Mouse (Mus musculus) cerebellum, adult 8-10 months (tissue): ENCODE results near the gene Cox5b.
"Not testable (repeated sequence)": the region's sequence is repeated elsewhere in the genome, so short reads cannot be mapped to it uniquely, and the experiment has no call there.

ENCODE experiments used
- DNase-seq: peaks from one replicate; pipeline ENCODE4 v3.0.0; 2022

Cox5b gene

GRCm38 (mm10) chr1:36691271-36692155 lies at the start of gene Cox5b:
TSS of gene Cox5b (plus strand) at chr1:36691449.
- peak; percentile 96 for DNase-seq

DNA sequence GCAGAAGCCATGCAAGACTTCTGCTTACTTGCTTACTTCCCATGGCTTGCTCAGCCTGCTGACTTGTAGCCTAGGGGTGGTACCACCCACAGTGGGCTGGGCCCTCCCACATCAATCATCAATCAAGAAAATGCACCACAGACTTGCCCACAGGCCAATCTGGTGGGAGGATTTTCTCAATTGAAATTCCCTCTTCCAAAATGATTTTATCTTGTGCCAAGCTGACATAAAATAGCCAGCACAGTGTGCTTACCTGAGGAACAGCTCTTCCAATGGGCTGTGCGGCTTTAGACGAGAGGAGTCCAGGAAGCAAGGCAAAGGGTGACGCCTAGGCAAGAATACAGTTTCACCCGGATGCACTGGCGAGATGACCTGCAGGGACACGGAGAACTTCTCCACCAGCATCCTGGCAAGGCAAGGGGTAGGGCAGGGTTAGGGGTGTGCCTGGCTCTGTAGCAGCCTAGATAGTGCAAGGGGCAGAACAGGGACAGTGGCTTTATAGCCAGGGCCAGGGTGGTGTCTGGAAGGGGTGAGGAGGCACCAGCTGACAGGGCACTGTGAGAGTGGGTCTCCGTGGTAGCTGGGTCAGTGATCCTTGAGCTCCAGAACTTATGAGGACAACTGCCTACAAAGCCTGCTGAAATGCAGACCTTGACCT lies 47.2 kb upstream of the Cox5b start:
- DNase-seq: no peak

DNA sequence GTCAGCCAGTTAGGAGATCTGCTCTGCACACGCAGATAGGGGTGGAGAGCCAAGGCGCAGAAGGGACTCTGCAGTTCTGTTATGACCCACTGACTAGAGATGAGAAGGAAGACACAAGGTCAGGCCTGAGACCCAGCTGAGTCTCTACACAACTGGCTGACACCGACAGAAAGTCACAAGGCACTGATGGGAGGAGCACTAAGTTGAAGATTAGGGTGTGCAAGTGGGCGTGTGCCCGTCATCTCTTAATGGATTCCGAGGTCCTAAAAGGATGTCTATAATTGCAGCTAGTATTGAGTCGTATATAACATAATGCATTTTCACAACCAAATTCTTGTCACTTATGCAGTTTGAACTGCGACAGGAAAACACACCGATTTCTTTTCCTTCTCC lies 46.6 kb upstream of the Cox5b start:
- DNase-seq: no peak

DNA sequence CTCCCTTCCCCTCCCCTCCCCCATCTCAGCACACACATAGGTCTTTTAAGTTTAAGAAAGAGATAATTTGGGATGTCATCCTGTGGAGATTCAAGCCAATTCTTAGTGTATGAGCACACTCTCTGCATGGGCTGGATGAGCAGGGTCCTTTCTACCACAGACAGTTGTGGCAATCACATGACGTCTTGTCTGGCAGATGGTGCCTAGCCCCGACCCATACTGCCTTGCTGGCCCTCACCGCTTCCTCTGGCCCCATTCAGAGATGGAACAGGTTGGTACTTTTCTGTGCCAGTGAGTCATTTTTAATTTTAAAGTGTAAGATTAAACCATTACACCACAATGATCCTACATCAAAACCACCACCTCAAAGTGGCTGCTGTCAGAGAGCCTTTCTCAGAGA lies 45.0 kb upstream of the Cox5b start:
- no peak for DNase-seq

DNA sequence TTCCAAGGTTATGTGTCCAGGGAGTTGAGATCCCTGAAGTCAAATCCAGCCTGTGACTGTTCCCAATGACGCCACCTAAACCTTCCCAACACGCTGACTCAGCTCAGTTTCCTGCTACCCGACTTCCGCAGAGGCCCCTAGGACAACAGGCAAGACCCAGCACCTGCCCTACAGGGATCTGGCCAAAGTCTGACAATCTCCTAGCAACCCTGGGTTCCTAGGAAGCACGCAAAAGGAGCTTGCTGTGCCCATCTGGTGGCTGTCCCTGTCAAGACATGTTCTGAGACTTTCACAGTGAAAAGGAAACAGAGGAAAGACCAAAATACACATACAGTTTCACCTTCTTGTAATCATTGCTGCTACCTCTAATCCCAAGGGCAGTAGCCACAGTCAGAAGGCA lies 43.6 kb upstream of the Cox5b start:
- no peak for DNase-seq

GRCm38 (mm10) chr1:36655039-36655438 lies 36.2 kb upstream of the Cox5b start:
- no peak for DNase-seq

DNA sequence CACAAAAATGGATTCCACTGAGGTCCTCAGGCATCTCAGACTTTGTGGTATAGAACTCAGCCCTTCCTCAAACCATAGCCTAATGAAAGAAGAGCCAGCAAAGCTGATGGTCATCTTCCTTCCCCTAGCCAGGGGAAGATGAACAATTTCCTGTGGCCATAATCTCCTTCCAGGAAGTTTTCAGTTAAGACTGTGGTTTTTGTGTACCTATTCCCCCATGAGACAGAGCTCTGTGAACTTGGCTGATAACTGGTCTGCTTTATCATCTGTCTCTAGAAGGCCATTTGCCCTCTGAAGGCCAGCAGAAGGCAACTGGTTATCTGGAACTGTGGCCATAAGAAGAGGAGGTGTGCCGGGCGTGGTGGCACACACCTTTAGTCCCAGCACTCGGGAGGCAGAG lies 35.0 kb upstream of the Cox5b start:
- no peak for DNase-seq

DNA sequence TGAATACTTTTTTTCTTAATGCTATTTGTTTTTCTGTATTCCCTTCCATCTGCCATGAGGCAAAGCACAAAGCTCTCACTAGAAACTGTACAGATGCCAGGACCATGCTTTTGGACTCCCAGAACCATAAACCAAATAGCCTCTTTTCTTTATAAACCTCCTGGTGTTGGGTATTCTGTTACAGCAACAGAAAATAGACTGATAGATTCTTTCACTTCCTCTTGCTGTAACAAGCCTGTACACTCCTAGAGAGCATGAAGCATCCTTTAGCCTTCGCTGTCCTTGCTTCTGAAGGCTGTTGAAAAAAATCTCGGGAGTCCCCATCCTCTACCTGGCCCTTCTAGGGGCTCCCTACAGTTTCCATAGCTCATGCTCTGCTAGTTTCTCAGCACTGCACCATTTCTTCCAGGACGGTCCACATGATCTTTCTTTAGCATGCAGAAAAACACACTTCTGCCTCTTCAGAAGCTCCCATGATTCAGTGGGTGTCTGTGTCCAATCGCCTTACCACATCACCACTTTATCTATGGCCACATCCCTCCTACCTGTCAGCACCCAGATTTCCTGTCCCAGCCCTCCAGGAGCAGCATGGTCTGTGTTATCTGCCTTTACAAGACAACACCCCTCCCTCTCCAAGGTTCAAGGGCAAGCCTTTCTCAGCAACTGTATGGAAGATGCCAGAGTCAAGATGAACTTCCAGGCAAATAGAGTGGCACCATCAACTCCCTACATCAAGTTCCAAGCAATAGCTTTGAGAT lies 33.4 kb upstream of the Cox5b start:
- no peak for DNase-seq

DNA sequence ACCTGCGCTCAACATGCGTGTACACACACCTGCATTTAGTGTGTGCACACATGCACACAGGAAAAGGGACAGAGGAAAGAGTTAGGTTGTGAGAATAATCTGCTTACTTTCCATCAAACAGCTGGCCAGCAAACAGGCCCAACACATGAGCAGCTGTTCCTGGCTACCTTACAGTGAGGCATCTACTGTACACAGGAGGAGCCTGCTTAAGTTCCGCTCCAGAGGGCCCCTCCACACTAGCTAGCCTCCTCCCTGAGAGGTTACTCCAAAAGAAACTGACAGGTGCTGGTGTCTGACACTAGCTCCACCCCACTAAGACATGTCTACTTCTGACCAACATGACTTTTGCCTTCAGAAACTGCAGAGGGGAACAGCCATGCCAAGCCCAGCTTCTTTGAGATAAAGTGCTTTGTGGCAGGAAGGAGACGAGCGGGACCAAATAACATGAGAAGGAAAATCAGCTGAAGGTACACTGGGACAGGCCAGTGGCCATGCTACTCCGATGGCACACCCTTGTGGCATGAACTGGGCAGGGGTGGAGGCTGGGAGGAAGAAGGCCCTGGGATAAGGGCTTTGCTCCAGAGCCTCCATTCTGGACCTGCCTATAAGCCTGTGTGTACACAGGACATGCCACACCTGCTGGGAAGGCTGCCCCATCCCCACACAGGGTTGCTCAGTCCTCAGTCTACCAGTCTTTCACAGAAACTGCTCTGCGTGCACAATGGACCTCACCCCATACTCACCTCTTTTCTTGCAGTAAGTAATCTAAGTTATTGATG lies 32.4 kb upstream of the Cox5b start:
- no peak for DNase-seq

DNA sequence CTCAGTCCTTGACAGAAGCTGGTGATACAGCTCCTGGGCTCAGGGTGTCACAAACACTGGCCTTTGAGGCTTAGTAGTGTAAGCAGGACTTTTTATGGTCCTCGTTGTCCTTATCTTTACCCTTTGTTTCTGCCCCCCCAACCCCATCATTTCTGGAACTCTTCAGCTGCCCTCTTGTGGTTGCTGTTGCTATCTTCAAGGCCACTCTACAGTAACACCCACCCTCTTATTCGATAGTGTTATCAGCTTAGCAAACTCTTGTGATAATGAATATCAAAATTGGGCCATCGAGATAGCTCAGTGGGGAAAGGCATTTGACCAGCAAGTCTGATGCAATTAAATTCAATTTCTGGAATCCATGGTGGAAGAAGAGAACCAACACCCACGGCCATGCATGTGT lies 26.8 kb upstream of the Cox5b start:
- peak; percentile 53 for DNase-seq

DNA sequence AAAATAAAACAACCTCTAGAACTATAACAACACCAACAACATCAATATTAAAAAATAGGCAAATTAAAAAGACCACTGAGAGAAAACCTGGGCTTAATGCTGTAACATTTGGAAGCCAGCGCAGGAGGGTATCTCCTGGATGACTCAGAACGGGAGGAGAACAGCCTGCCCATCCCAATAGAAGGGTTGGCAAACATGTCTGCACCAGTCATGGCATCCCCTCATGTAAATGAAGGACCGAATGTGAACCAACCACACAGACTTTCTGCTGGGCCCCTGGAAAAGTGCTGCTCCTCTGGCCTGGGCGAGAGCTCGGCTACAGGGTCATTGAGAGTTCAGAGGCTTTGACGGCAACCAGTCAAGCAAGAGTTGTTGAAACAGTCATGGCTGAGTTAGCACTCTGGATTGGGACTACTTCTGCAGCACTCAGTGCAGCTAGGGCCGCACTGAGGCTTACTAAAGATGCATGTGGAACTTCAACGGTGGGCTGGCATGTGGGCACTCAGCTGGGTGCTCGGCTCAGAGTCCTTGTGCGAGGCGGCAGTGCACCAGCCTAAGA lies 26.0 kb upstream of the Cox5b start:
- no peak for DNase-seq

DNA sequence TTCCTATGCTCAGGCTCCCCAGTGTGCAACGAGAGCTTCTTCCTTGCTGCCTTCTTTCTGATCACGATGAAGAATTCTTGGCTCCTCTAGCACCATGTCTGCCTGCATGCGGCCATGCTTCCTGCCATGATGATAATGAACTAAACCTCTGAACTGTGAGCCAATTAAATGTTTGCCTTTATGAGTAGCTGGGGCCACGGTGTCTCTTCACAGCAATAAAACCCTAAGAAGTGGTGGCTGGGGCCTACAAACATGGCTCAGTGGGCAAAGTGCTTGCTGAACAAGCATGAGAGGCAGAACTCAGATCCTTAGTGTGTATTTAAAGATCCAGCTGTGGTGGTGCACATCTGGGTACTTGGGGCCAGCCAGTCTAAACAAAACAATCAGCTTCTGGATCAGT lies 25.3 kb upstream of the Cox5b start:
- no peak for DNase-seq

GRCm38 (mm10) chr1:36668007-36668406 lies 23.2 kb upstream of the Cox5b start:
- DNase-seq: not testable (repeated sequence)

DNA sequence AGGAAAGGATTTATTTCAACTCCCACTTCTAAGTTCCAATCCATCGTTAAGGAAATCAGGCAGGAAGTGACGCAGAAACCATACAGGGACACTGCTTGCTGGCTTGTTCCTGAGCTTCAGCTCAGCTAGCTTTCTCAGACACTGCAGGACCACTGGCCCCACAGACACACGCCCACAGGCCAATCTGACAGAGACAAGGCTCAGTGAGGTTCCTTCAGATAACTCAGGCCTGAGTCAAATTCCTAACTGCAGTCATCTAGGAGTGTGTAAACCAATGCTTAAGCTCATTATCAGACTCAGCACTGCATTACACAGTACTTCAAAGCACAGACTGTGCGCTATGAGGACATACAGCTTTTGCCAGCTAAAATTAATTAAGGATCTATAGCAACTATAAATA lies 21.0 kb upstream of the Cox5b start:
- DNase-seq: no peak

- DNase-seq: no peak
Observed at GRCm38 (mm10) chr1:36671260-36671659, 20.0 kb upstream of the Cox5b start.

- no peak for DNase-seq
Observed at GRCm38 (mm10) chr1:36672648-36673350, 18.4 kb upstream of the Cox5b start.

GRCm38 (mm10) chr1:36674936-36675335 lies 16.3 kb upstream of the Cox5b start:
- DNase-seq: no peak

DNA sequence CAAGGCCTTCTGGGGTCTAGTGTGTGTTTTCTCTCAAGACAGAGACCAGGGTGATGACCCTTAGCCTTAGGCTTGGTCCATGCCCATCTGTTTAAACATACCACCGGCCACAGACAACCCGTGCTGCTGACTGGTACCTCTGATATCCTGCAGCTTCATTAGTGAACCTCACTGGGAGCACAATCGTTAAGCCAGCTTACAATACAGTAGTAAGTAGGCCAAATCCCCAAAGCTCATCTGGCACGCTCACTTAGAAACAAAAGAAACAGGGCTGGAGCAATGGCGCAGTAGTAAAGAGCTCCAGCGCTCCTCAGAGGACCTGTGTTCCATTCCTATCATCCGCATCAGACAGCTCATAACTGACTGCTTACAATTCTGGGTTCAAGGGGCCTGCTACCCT lies 10.4 kb upstream of the Cox5b start:
- DNase-seq: no peak

- no peak for DNase-seq
Observed at GRCm38 (mm10) chr1:36682620-36683355, 8.5 kb upstream of the Cox5b start, which contains the start of gene Fam178b. TSS of gene Fam178b (minus strand) at chr1:36683183.

- DNase-seq: peak; percentile 71
Observed at GRCm38 (mm10) chr1:36683810-36684467, 7.3 kb upstream of the Cox5b start.
